Mouse (Mus musculus) kidney, adult 2 months (tissue): ENCODE results near the gene Dner.

Experiments
- CTCF ChIP-seq: fragments of 200-500 bp; conservative IDR thresholded peaks from 2 replicates; pipeline ENCODE4 v1.5.1; 2011; ENCODE audit warnings: low read depth, mild to moderate bottlenecking, control low read depth, low read length, moderate library complexity, mixed read lengths; ENCODE audit not compliant: insufficient read depth, insufficient read length
- POLR2A ChIP-seq: fragments of 200-500 bp; IDR thresholded peaks from one replicate; pipeline ENCODE4 v1.6.1; 2011; ENCODE audit warnings: low read depth, low read length, control low read depth

DNA sequence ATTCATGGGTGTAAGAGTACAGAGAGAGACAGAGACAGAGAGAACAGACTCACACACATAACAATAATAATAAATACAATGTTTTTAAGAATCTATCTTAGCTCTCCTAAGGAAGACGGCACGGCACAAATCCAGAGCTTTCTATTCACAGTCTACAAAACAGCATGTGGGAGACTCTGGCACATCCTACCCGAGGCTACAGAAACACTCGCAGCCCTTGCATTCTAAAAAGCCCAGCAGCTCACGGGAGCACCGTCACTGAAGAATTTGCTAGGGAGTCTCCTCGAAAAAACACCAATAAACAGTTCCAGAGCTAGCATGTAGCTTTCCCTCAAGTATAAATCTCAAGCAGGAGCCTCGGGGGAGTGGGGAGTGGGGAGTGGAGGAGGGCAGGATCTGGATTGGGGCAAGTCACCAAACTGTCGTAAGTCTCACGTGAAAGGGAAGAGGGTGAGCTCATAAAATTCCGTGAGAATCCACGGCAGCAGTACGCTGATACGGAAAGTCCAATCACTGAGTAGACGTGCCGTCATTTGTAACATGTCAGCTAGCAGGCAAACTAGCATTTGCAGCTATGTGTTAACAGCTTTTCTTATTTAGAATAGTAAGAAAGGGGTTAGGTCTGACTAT, 76.8 kb downstream of the Dner start:
- TF ChIP-seq CTCF (no peak), POLR2A (no peak)
